Mouse (Mus musculus): ENCODE results near the gene Mis12. TPM values are rescaled to one million over a fixed set of nuclear protein-coding genes. Genes with fewer than 3 reads are reported as not detected.

Gene Mis12
- polyA plus RNA-seq, 1 experiment from 2014 or later = 51.2 TPM

GRCm38 (mm10) chr11:70982557-70983228, 36.7 kb upstream of the Mis12 start, which contains the start of gene C1qbp:
Gene C1qbp (minus strand): TSS chr11:70983026.
- Histone ChIP-seq H3K27me3 (no peaks in the 10 kb centered on the region), H3K4me3 (peak within 1 kb of the TSS; percentile 77), H3K36me3 (peaks cover 63% of the 10 kb centered on the region), H3K4me2 (peak within 1 kb of the TSS; percentile 64), H3K27ac (peak within 1 kb of the TSS; percentile 66), H3K4me1 (peaks cover 12% of the 10 kb centered on the region), H3K9me3 (no peaks in the 10 kb centered on the region), H3K9ac (peak within 1 kb of the TSS; percentile 79)
- peak; percentile 96 for ATAC-seq (ENCODE audit: borderline replicate concordance, extremely low read depth, low FRiP score, low TSS enrichment)
- WGBS = under 1% methylated on average over 50 of the region's 64 CpGs

GRCm38 (mm10) chr11:71001167-71001566, 18.2 kb upstream of the Mis12 start:
- Histone ChIP-seq H3K9me3 (no peaks in the 10 kb centered on the region), H3K4me3 (no peak overlapping the region), H3K9ac (no peak overlapping the region), H3K4me1 (peaks cover 16% of the 10 kb centered on the region), H3K4me2 (no peak overlapping the region), H3K27me3 (no peaks in the 10 kb centered on the region), H3K27ac (no peak overlapping the region), H3K36me3 (peaks cover 39% of the 10 kb centered on the region)
- 84% methylated on average over 4 of the region's 4 CpGs for WGBS
- ATAC-seq (ENCODE audit: borderline replicate concordance, extremely low read depth, low FRiP score, low TSS enrichment) = no peak

DNA sequence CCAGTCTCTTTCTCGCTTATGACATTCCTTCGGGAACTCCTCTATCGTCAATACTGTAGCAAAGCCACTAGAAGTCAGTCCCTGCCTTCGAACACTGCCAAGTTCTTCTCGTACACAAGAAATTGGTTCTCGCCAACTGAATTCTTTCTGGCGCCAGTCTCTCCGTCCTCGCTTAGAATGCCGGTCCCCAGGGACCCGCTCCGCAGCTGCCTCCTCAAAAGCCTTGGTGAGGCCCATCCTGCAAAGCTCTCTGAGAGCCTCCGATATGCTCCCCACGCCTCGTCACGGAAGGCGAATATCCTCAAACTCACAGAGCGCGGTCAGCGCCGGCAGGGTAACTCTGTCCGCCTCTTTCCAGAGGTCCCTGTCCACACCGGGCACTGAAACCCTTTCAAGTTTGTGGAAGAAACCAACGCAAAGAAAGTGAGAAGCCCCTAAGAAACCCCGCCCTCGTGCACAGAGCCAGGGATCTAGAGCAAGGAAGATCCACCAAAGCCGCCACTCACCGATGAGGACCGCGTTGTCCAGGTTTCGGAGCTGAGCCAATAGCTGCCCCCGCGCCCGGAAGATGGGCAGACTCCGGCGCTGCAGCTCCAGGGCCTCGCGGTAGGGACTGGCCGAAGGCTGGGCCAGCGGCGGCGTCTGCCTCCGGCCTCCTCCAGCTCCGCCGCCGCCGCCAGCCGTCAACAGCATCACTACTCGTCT, 15.6 kb upstream of the Mis12 start:
- peak overlapping the region; percentile 86 for H3K4me2 ChIP-seq
- peak overlapping the region; percentile 78 for H3K27ac ChIP-seq
- peak; percentile 82 for ATAC-seq (ENCODE audit: borderline replicate concordance, extremely low read depth, low FRiP score, low TSS enrichment)
- peak overlapping the region; percentile 76 for H3K9ac ChIP-seq
- H3K27me3 ChIP-seq = no peaks in the 10 kb centered on the region
- H3K9me3 ChIP-seq = no peaks in the 10 kb centered on the region
- peaks cover 32% of the 10 kb centered on the region for H3K36me3 ChIP-seq
- under 1% methylated on average over 49 of the region's 49 CpGs for WGBS
- H3K4me3 ChIP-seq = peak overlapping the region; percentile 94
- peaks cover 16% of the 10 kb centered on the region for H3K4me1 ChIP-seq

GRCm38 (mm10) chr11:71004316-71004773, 15.1 kb upstream of the Mis12 start, which contains the start of gene Dhx33:
Gene Dhx33 (minus strand): TSS chr11:71004437.
- no peaks in the 10 kb centered on the region for H3K27me3 ChIP-seq
- peak within 1 kb of the TSS; percentile 76 for H3K9ac ChIP-seq
- WGBS = under 1% methylated on average over 35 of the region's 35 CpGs
- peaks cover 16% of the 10 kb centered on the region for H3K4me1 ChIP-seq
- peaks cover 31% of the 10 kb centered on the region for H3K36me3 ChIP-seq
- peak; percentile 99 for ATAC-seq (ENCODE audit: borderline replicate concordance, extremely low read depth, low FRiP score, low TSS enrichment)
- peak within 1 kb of the TSS; percentile 94 for H3K4me3 ChIP-seq
- peak within 1 kb of the TSS; percentile 86 for H3K4me2 ChIP-seq
- H3K27ac ChIP-seq = peak within 1 kb of the TSS; percentile 78
- H3K9me3 ChIP-seq = no peaks in the 10 kb centered on the region

DNA sequence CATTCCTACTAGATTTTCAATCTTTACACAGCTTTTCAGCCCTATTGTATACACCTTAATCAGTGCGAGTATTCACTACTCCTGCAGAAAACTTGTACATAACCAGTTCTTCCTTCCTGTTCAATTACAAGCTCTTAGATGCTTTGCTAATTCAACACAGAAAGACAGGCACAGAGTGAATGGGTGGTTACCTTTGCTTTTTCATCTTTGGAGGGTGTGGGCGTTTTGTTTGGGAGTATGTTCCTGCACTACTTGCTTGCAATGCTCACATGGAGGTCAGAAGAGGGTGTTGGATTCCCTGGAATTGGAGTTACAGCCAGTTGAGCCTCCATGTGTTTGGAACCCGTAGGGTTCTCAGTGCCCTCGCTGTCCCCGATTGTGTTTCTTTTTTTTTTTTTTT, 14.4 kb upstream of the Mis12 start:
- Histone ChIP-seq H3K4me1 (peaks cover 16% of the 10 kb centered on the region), H3K36me3 (peaks cover 32% of the 10 kb centered on the region), H3K4me3 (peak overlapping the region; percentile 94), H3K9me3 (no peaks in the 10 kb centered on the region), H3K27ac (0 out of 2 replicates have a peak overlapping the region, but pooled peaks have one; percentile 2), H3K27me3 (no peaks in the 10 kb centered on the region), H3K4me2 (peak overlapping the region; percentile 50), H3K9ac (peak overlapping the region; percentile 25; the same call in 1 of the 2 replicates)
- 53% methylated on average over 5 of the region's 5 CpGs for whole genome bisulfite sequencing
- no peak for ATAC-seq (ENCODE audit: borderline replicate concordance, extremely low read depth, low FRiP score, low TSS enrichment)

DNA sequence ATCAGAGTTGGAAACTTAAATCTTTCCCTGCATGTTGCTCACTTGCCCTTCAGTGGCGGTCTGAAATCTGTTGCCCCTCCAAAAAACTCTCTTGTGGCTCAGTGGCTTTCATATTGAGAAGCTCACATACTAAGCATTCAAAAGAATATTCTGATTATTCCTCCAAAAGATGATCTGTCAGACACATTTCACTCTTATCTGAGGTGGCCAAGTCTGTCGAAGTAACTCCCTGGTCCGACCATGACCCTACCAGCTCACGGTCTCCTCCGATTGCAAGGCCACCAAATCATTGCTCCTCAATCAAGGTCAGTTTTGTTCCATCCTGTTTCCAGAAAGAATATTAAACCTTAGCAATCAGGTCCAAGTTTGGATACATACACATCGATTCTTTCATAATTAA, 12.4 kb upstream of the Mis12 start:
- 92% methylated on average over 6 of the region's 6 CpGs for WGBS
- Histone ChIP-seq H3K27ac (no peak overlapping the region), H3K9ac (no peak overlapping the region), H3K27me3 (no peaks in the 10 kb centered on the region), H3K4me1 (peaks cover 16% of the 10 kb centered on the region), H3K36me3 (peaks cover 44% of the 10 kb centered on the region), H3K9me3 (no peaks in the 10 kb centered on the region), H3K4me3 (no peak overlapping the region), H3K4me2 (no peak overlapping the region)
- ATAC-seq (ENCODE audit: borderline replicate concordance, extremely low read depth, low FRiP score, low TSS enrichment) = no peak

DNA sequence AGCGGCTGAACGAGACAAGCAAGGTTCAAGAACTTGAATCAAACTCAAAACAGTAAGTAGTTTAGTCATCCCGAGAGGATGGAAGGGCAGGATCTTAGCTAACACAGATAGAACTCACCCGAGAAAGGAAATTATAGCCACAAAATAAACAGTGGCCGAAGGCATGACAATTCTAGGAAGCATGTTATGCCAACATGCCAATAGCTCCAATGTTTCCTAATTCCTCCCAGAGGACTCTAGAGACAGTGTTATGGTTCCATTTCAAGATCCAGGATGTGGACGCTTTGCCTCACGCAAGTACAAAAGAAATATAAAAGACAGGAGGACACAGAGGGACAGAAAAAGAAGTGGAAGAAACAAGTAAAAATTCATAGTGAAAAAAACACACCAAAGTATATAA, 11.6 kb upstream of the Mis12 start:
- Histone ChIP-seq H3K9ac (no peak overlapping the region), H3K9me3 (no peaks in the 10 kb centered on the region), H3K27ac (no peak overlapping the region), H3K27me3 (no peaks in the 10 kb centered on the region), H3K4me1 (peaks cover 11% of the 10 kb centered on the region), H3K4me2 (no peak overlapping the region), H3K4me3 (no peak overlapping the region), H3K36me3 (peaks cover 50% of the 10 kb centered on the region)
- no peak for ATAC-seq (ENCODE audit: borderline replicate concordance, extremely low read depth, low FRiP score, low TSS enrichment)
- WGBS = 71% methylated on average over 7 of the region's 7 CpGs

DNA sequence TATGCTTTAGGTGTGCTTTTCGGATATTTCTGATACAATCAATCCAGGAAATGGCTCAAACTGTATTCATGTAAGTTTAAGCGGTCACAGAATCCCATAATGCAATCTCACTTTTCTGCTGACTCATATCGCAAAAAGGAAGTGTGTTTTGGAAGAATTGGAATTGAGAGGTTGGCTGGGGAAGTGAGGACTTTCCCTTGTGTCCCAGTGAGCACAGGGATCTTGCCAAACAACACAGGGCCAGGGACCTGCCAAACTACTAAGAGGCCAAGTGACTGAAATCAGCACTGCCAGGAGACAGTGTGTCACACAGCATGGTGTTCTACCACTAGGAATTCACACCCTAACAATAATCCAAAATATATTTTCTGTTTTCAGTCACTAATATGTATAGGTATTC, 11.1 kb upstream of the Mis12 start:
- Histone ChIP-seq H3K27me3 (no peaks in the 10 kb centered on the region), H3K36me3 (peaks cover 52% of the 10 kb centered on the region), H3K9ac (no peak overlapping the region), H3K4me1 (peaks cover 6% of the 10 kb centered on the region), H3K4me3 (no peak overlapping the region), H3K9me3 (no peaks in the 10 kb centered on the region), H3K27ac (no peak overlapping the region), H3K4me2 (no peak overlapping the region)
- ATAC-seq (ENCODE audit: borderline replicate concordance, extremely low read depth, low FRiP score, low TSS enrichment) = no peak
- WGBS = 83% methylated on average over 3 of the region's 3 CpGs

- Histone ChIP-seq H3K9ac (no peak overlapping the region), H3K4me3 (no peak overlapping the region), H3K27ac (no peak overlapping the region), H3K9me3 (no peaks in the 10 kb centered on the region), H3K4me1 (peaks cover 6% of the 10 kb centered on the region), H3K36me3 (peaks cover 62% of the 10 kb centered on the region), H3K4me2 (no peak overlapping the region), H3K27me3 (no peaks in the 10 kb centered on the region)
- 91% methylated on average over 7 of the region's 7 CpGs for WGBS
- ATAC-seq (ENCODE audit: borderline replicate concordance, extremely low read depth, low FRiP score, low TSS enrichment) = no peak
Measured at GRCm38 (mm10) chr11:71012743-71013142, 6.7 kb upstream of the Mis12 start.

DNA sequence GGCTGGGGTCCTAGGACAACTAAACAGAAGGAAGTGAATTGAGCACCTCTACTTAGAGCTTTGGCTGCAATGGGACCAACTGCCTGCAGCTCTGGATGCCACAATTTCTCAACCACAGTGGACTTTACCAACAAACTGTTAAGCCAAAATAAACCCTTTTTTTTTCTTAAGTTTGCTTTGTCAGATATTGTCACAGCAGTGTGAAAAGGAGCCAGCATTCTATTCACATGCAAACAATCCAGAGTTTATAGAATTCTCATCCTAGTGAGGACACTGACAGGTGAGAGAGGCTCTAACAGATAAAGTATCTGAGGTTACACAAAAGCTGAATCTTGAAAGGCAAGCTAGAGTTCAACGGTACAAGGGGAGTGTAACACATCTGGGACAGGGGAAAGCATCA, 2.4 kb upstream of the Mis12 start:
- no peak overlapping the region for H3K4me3 ChIP-seq
- 85% methylated on average over 1 of the region's 1 CpGs for WGBS
- peaks cover 28% of the 10 kb centered on the region for H3K4me1 ChIP-seq
- H3K4me2 ChIP-seq = peak overlapping the region; percentile 65; the same call in 1 of the 2 replicates
- ATAC-seq (ENCODE audit: borderline replicate concordance, extremely low read depth, low FRiP score, low TSS enrichment) = no peak
- no peak overlapping the region for H3K27ac ChIP-seq
- no peak overlapping the region for H3K9ac ChIP-seq
- no peaks in the 10 kb centered on the region for H3K27me3 ChIP-seq
- peaks cover 28% of the 10 kb centered on the region for H3K36me3 ChIP-seq
- no peaks in the 10 kb centered on the region for H3K9me3 ChIP-seq

GRCm38 (mm10) chr11:71018416-71019200, 803 bp upstream of the Mis12 start:
- Histone ChIP-seq H3K27ac (peak overlapping the region; percentile 75), H3K4me2 (peak overlapping the region; percentile 65), H3K9ac (peak overlapping the region; percentile 93), H3K36me3 (peaks cover 27% of the 10 kb centered on the region; the same call in 1 of the 2 replicates), H3K4me3 (peak overlapping the region; percentile 85), H3K9me3 (no peaks in the 10 kb centered on the region), H3K27me3 (no peaks in the 10 kb centered on the region), H3K4me1 (peaks cover 28% of the 10 kb centered on the region)
- peak; percentile 13; the same call in 1 of the 2 replicates for ATAC-seq (ENCODE audit: borderline replicate concordance, extremely low read depth, low FRiP score, low TSS enrichment)
- 3% methylated on average over 28 of the region's 28 CpGs for WGBS
